Mouse (Mus musculus) layer of hippocampus, adult 8-10 months (tissue): ENCODE results near the gene Nup214. TPM values are rescaled to one million over a fixed set of nuclear protein-coding genes. Genes with fewer than 3 reads are reported as not detected.

Source experiments
- DNase-seq, 2 experiments: peaks; one replicate each; pipeline ENCODE4 v3.0.0; 2022; ENCODE audit warnings: low spot score in 2 of 2
- microRNA-seq, 2 experiments: library from miRNA; unstranded; fragments of <30 nt; microRNA quantifications; one replicate each; pipeline ENCODE4 v1.2.0; 2022
- total RNA-seq, 4 experiments: library from RNA; stranded (reverse); gene quantifications; 2 replicates each; pipeline ENCODE4 v1.2.4; 2022

The Nup214 gene
- total RNA-seq, 4 experiments from 2014 or later: 62.3 to 69.6 (median 68.0) TPM

GRCm38 (mm10) chr2:32094001-32094707, 119.9 kb downstream of the Nup214 start:
- no peak for DNase-seq

GRCm38 (mm10) chr2:32095351-32096121, 121.3 kb downstream of the Nup214 start, which contains the start of gene Plpp7:
Gene Plpp7 (plus strand): TSS chr2:32095528.
- DNase-seq: peak; percentile 82 to 86

GRCm38 (mm10) chr2:32096122-32096420, 121.8 kb downstream of the Nup214 start:
- no peak for DNase-seq

GRCm38 (mm10) chr2:32102944-32103343, 128.7 kb downstream of the Nup214 start:
- no peak for DNase-seq

GRCm38 (mm10) chr2:32103557-32103956, 129.3 kb downstream of the Nup214 start:
- no peak for DNase-seq

Small RNA genes within 50 kb of the gene (microRNA-seq; reads per million reads assigned to microRNA genes)
- gene Mir7674: 2.2 to 4.8 reads per million in 2 experiments

Other genes starting within 250 kb of the Nup214 start
- gene Qrfp, start 163.9 kb upstream of the Nup214 start, total RNA-seq: not detected
- gene Fibcd1, start 128.4 kb upstream of the Nup214 start, total RNA-seq: 100 to 1,000 TPM in 1 of 4 experiments, 10 to 100 TPM in 3; 82.5 to 102 (median 90.0) TPM
- gene Lamc3, start 87.1 kb upstream of the Nup214 start, total RNA-seq: 1 to 10 TPM; 6.2 to 7.0 (median 6.5) TPM
- 1 to 10 TPM; 6.8 to 8.3 (median 7.7) TPM for gene Aif1l, start 24.3 kb upstream of the Nup214 start, total RNA-seq
- 1 to 10 TPM; 4.3 to 6.2 (median 5.3) TPM for gene Fam78a, start 110.4 kb downstream of the Nup214 start, total RNA-seq
- gene Plpp7, start 121.1 kb downstream of the Nup214 start, total RNA-seq: 10 to 100 TPM; 21.2 to 24.0 (median 23.4) TPM
- 100 to 1,000 TPM; 266 to 288 (median 278) TPM for gene Prrc2b, start 176.6 kb downstream of the Nup214 start, total RNA-seq